Mouse (Mus musculus): ENCODE measurements at regions not wholly inside any gene's neighbourhood (a gene's known extent, or its start where the extent isn't known, plus 50 kb on each side); places are given as distances from the start of the nearest gene placed in this dataset.

- DNase-seq (ENCODE audit: low spot score in 2 of 2), result no peak
Observed at GRCm38 (mm10) chr4:30776816-30777442, 1187.0 kb upstream of the Map3k7 start.

- DNase-seq (ENCODE audit: low spot score in 2 of 2), result no peak
Observed at GRCm38 (mm10) chr4:30781649-30782048, 1182.2 kb upstream of the Map3k7 start.

GRCm38 (mm10) chr4:30789976-30790657 lies 1173.8 kb upstream of the Map3k7 start:
- DNase-seq (ENCODE audit: low spot score in 2 of 2), result no peak

GRCm38 (mm10) chr4:30809798-30810197 lies 1154.1 kb upstream of the Map3k7 start:
- peak; percentile 27 to 52 for DNase-seq (ENCODE audit: low spot score in 2 of 2)

GRCm38 (mm10) chr4:30855361-30856056 lies 1108.4 kb upstream of the Map3k7 start:
- DNase-seq (ENCODE audit: low spot score in 2 of 2), result no peak

GRCm38 (mm10) chr4:30904966-30905365 lies 1058.9 kb upstream of the Map3k7 start:
- DNase-seq (ENCODE audit: low spot score in 2 of 2), result no peak

- DNase-seq (ENCODE audit: low spot score in 2 of 2), result no peak
Observed at GRCm38 (mm10) chr4:30922944-30923343, 1041.0 kb upstream of the Map3k7 start.

- DNase-seq (ENCODE audit: low spot score in 2 of 2), result no peak
Observed at GRCm38 (mm10) chr4:30932358-30932757, 1031.5 kb upstream of the Map3k7 start.

GRCm38 (mm10) chr4:30933030-30933987 lies 1030.6 kb upstream of the Map3k7 start:
- no peak for DNase-seq (ENCODE audit: low spot score in 2 of 2)

GRCm38 (mm10) chr4:30983611-30984010 lies 980.3 kb upstream of the Map3k7 start:
- DNase-seq (ENCODE audit: low spot score in 2 of 2), result peak in 1 of 2 experiments; percentile 17

- no peak for DNase-seq (ENCODE audit: low spot score in 2 of 2)
Observed at GRCm38 (mm10) chr4:31012006-31012405, 951.9 kb upstream of the Map3k7 start.

- peak; percentile 30 to 33 for DNase-seq (ENCODE audit: low spot score in 2 of 2)
Observed at GRCm38 (mm10) chr4:31052077-31052677, 911.7 kb upstream of the Map3k7 start.

GRCm38 (mm10) chr4:31076236-31076635 lies 887.7 kb upstream of the Map3k7 start:
- DNase-seq (ENCODE audit: low spot score in 2 of 2), result peak; percentile 33 to 44

GRCm38 (mm10) chr4:31121586-31121985 lies 842.3 kb upstream of the Map3k7 start:
- no peak for DNase-seq (ENCODE audit: low spot score in 2 of 2)

GRCm38 (mm10) chr4:31143166-31143565 lies 820.7 kb upstream of the Map3k7 start:
- no peak for DNase-seq (ENCODE audit: low spot score in 2 of 2)

- DNase-seq (ENCODE audit: low spot score in 2 of 2), result no peak
Observed at GRCm38 (mm10) chr4:31167431-31167830, 796.5 kb upstream of the Map3k7 start.

GRCm38 (mm10) chr4:31168357-31168756 lies 795.5 kb upstream of the Map3k7 start:
- no peak for DNase-seq (ENCODE audit: low spot score in 2 of 2)

- DNase-seq (ENCODE audit: low spot score in 2 of 2), result no peak
Observed at GRCm38 (mm10) chr4:31171190-31171589, 792.7 kb upstream of the Map3k7 start.

- DNase-seq (ENCODE audit: low spot score in 2 of 2), result no peak
Observed at GRCm38 (mm10) chr4:31197852-31198251, 766.0 kb upstream of the Map3k7 start.

GRCm38 (mm10) chr4:31203286-31203685 lies 760.6 kb upstream of the Map3k7 start:
- no peak for DNase-seq (ENCODE audit: low spot score in 2 of 2)

- DNase-seq (ENCODE audit: low spot score in 2 of 2), result peak; percentile 40 to 49
Observed at GRCm38 (mm10) chr4:31205332-31205970, 758.4 kb upstream of the Map3k7 start.
